Mouse (Mus musculus): ENCODE results near the gene Aagab.

- TF ChIP-seq CTCF (conservative IDR thresholded peaks at IDR 0.05; ENCODE audit: low read length) (no peak), NANOG (IDR thresholded peaks at IDR 0.05; ENCODE audit: borderline replicate concordance, low read length) (no peak)
These were observed 9.5 kb downstream of the Aagab start for GRCm38 (mm10) chr9:63611967-63612366.

Measured in E14TG2a.4 (cell line).